Mouse (Mus musculus): ENCODE data around the gene Ptpn13. TPM values are rescaled to one million over a fixed set of nuclear protein-coding genes. Genes with fewer than 3 reads are reported as not detected.

Gene Ptpn13
- polyA plus RNA-seq, 1 experiment from 2014 or later, result 14.9 TPM

- H3K4me1 ChIP-seq (replicated peaks; ENCODE audit: control insufficient read depth, insufficient read depth, low read length), result peaks cover 5% of the 10 kb centered on the region
- H3K36me3 ChIP-seq (ENCODE audit: control insufficient read depth, insufficient read depth, low read length), result no peaks in the 10 kb centered on the region
- no peak for ATAC-seq (ENCODE audit: low read depth)
- no peak overlapping the region for H3K4me2 ChIP-seq (ENCODE audit: low read depth, low read length)
- no peak overlapping the region for H3K9ac ChIP-seq (ENCODE audit: low read length)
- H3K27ac ChIP-seq (ENCODE audit: low read length), result no peak overlapping the region
- 71% methylated on average over 10 of the region's 10 CpGs for WGBS
- no peaks in the 10 kb centered on the region for H3K27me3 ChIP-seq (ENCODE audit: control insufficient read depth, insufficient read depth, low read depth, low read length)
- no peaks in the 10 kb centered on the region for H3K9me3 ChIP-seq (ENCODE audit: control insufficient read depth, low read length)
- no peak overlapping the region for H3K4me3 ChIP-seq (ENCODE audit: low read length)
Measured at GRCm38 (mm10) chr5:103463661-103464219, 38.7 kb downstream of the Ptpn13 start.

GRCm38 (mm10) chr5:103464329-103464728, 39.3 kb downstream of the Ptpn13 start:
- Histone ChIP-seq H3K27ac (ENCODE audit: low read length) (no peak overlapping the region), H3K36me3 (ENCODE audit: control insufficient read depth, insufficient read depth, low read length) (no peaks in the 10 kb centered on the region), H3K9me3 (ENCODE audit: control insufficient read depth, low read length) (no peaks in the 10 kb centered on the region), H3K9ac (ENCODE audit: low read length) (no peak overlapping the region), H3K4me3 (ENCODE audit: low read length) (no peak overlapping the region), H3K4me2 (ENCODE audit: low read depth, low read length) (no peak overlapping the region), H3K4me1 (replicated peaks; ENCODE audit: control insufficient read depth, insufficient read depth, low read length) (no peaks in the 10 kb centered on the region; the same call in 1 of the 2 replicates), H3K27me3 (ENCODE audit: control insufficient read depth, insufficient read depth, low read depth, low read length) (no peaks in the 10 kb centered on the region)
- no peak for ATAC-seq (ENCODE audit: low read depth)
- 74% methylated on average over 4 of the region's 4 CpGs for WGBS

- Histone ChIP-seq H3K4me2 (ENCODE audit: low read depth, low read length) (no peak overlapping the region), H3K9me3 (ENCODE audit: control insufficient read depth, low read length) (no peaks in the 10 kb centered on the region), H3K27me3 (ENCODE audit: control insufficient read depth, insufficient read depth, low read depth, low read length) (no peaks in the 10 kb centered on the region), H3K4me3 (ENCODE audit: low read length) (no peak overlapping the region), H3K4me1 (replicated peaks; ENCODE audit: control insufficient read depth, insufficient read depth, low read length) (no peaks in the 10 kb centered on the region), H3K27ac (ENCODE audit: low read length) (no peak overlapping the region), H3K9ac (ENCODE audit: low read length) (no peak overlapping the region), H3K36me3 (ENCODE audit: control insufficient read depth, insufficient read depth, low read length) (no peaks in the 10 kb centered on the region)
- WGBS, result 79% methylated on average over 10 of the region's 10 CpGs
- no peak for ATAC-seq (ENCODE audit: low read depth)
Measured at GRCm38 (mm10) chr5:103464771-103465170, 39.8 kb downstream of the Ptpn13 start.

GRCm38 (mm10) chr5:103472670-103473069, 47.7 kb downstream of the Ptpn13 start:
- no peaks in the 10 kb centered on the region for H3K27me3 ChIP-seq (ENCODE audit: control insufficient read depth, insufficient read depth, low read depth, low read length)
- H3K27ac ChIP-seq (ENCODE audit: low read length), result no peak overlapping the region
- no peaks in the 10 kb centered on the region for H3K4me1 ChIP-seq (replicated peaks; ENCODE audit: control insufficient read depth, insufficient read depth, low read length)
- H3K4me2 ChIP-seq (ENCODE audit: low read depth, low read length), result no peak overlapping the region
- no peaks in the 10 kb centered on the region for H3K9me3 ChIP-seq (ENCODE audit: control insufficient read depth, low read length)
- H3K9ac ChIP-seq (ENCODE audit: low read length), result no peak overlapping the region
- ATAC-seq (ENCODE audit: low read depth), result no peak
- H3K36me3 ChIP-seq (ENCODE audit: control insufficient read depth, insufficient read depth, low read length), result no peaks in the 10 kb centered on the region
- WGBS, result 44% methylated on average over 5 of the region's 5 CpGs
- H3K4me3 ChIP-seq (ENCODE audit: low read length), result no peak overlapping the region

- Histone ChIP-seq H3K4me2 (ENCODE audit: low read depth, low read length) (no peak overlapping the region), H3K9me3 (ENCODE audit: control insufficient read depth, low read length) (no peaks in the 10 kb centered on the region), H3K36me3 (ENCODE audit: control insufficient read depth, insufficient read depth, low read length) (no peaks in the 10 kb centered on the region), H3K4me3 (ENCODE audit: low read length) (no peak overlapping the region), H3K4me1 (replicated peaks; ENCODE audit: control insufficient read depth, insufficient read depth, low read length) (no peaks in the 10 kb centered on the region), H3K9ac (ENCODE audit: low read length) (no peak overlapping the region), H3K27me3 (ENCODE audit: control insufficient read depth, insufficient read depth, low read depth, low read length) (no peaks in the 10 kb centered on the region), H3K27ac (ENCODE audit: low read length) (no peak overlapping the region)
- 79% methylated on average over 11 of the region's 11 CpGs for WGBS
- no peak for ATAC-seq (ENCODE audit: low read depth)
Measured at GRCm38 (mm10) chr5:103473467-103474096, 48.6 kb downstream of the Ptpn13 start.

GRCm38 (mm10) chr5:103474259-103474658, 49.3 kb downstream of the Ptpn13 start:
- Histone ChIP-seq H3K36me3 (ENCODE audit: control insufficient read depth, insufficient read depth, low read length) (no peaks in the 10 kb centered on the region), H3K4me3 (ENCODE audit: low read length) (no peak overlapping the region), H3K4me1 (replicated peaks; ENCODE audit: control insufficient read depth, insufficient read depth, low read length) (no peaks in the 10 kb centered on the region), H3K4me2 (ENCODE audit: low read depth, low read length) (no peak overlapping the region), H3K9me3 (ENCODE audit: control insufficient read depth, low read length) (no peaks in the 10 kb centered on the region), H3K9ac (ENCODE audit: low read length) (no peak overlapping the region), H3K27ac (ENCODE audit: low read length) (no peak overlapping the region), H3K27me3 (ENCODE audit: control insufficient read depth, insufficient read depth, low read depth, low read length) (no peaks in the 10 kb centered on the region)
- no peak for ATAC-seq (ENCODE audit: low read depth)
- 77% methylated on average over 4 of the region's 4 CpGs for WGBS

GRCm38 (mm10) chr5:103475503-103475902, 50.5 kb downstream of the Ptpn13 start:
- no peak overlapping the region for H3K4me3 ChIP-seq (ENCODE audit: low read length)
- no peak overlapping the region for H3K9ac ChIP-seq (ENCODE audit: low read length)
- 79% methylated on average over 5 of the region's 5 CpGs for WGBS
- no peak overlapping the region for H3K4me2 ChIP-seq (ENCODE audit: low read depth, low read length)
- ATAC-seq (ENCODE audit: low read depth), result no peak
- no peaks in the 10 kb centered on the region for H3K9me3 ChIP-seq (ENCODE audit: control insufficient read depth, low read length)
- no peaks in the 10 kb centered on the region for H3K27me3 ChIP-seq (ENCODE audit: control insufficient read depth, insufficient read depth, low read depth, low read length)
- H3K27ac ChIP-seq (ENCODE audit: low read length), result no peak overlapping the region
- 0 out of 2 replicates have a peak, but pooled peaks cover 2% of the 10 kb centered on the region for H3K36me3 ChIP-seq (ENCODE audit: control insufficient read depth, insufficient read depth, low read length)
- no peaks in the 10 kb centered on the region for H3K4me1 ChIP-seq (replicated peaks; ENCODE audit: control insufficient read depth, insufficient read depth, low read length)

GRCm38 (mm10) chr5:103479503-103479902, 54.5 kb downstream of the Ptpn13 start:
- Histone ChIP-seq H3K27me3 (ENCODE audit: control insufficient read depth, insufficient read depth, low read depth, low read length) (no peaks in the 10 kb centered on the region), H3K36me3 (ENCODE audit: control insufficient read depth, insufficient read depth, low read length) (0 out of 2 replicates have a peak, but pooled peaks cover 2% of the 10 kb centered on the region), H3K9me3 (ENCODE audit: control insufficient read depth, low read length) (no peaks in the 10 kb centered on the region), H3K4me1 (replicated peaks; ENCODE audit: control insufficient read depth, insufficient read depth, low read length) (no peaks in the 10 kb centered on the region), H3K27ac (ENCODE audit: low read length) (no peak overlapping the region), H3K9ac (ENCODE audit: low read length) (no peak overlapping the region), H3K4me2 (ENCODE audit: low read depth, low read length) (no peak overlapping the region), H3K4me3 (ENCODE audit: low read length) (no peak overlapping the region)
- no peak for ATAC-seq (ENCODE audit: low read depth)
- WGBS, result 69% methylated on average over 5 of the region's 5 CpGs

GRCm38 (mm10) chr5:103481222-103481621, 56.2 kb downstream of the Ptpn13 start:
- no peak overlapping the region for H3K4me2 ChIP-seq (ENCODE audit: low read depth, low read length)
- H3K9ac ChIP-seq (ENCODE audit: low read length), result no peak overlapping the region
- 89% methylated on average over 2 of the region's 2 CpGs for WGBS
- H3K4me3 ChIP-seq (ENCODE audit: low read length), result no peak overlapping the region
- no peaks in the 10 kb centered on the region for H3K9me3 ChIP-seq (ENCODE audit: control insufficient read depth, low read length)
- no peaks in the 10 kb centered on the region for H3K4me1 ChIP-seq (replicated peaks; ENCODE audit: control insufficient read depth, insufficient read depth, low read length)
- no peak for ATAC-seq (ENCODE audit: low read depth)
- no peak overlapping the region for H3K27ac ChIP-seq (ENCODE audit: low read length)
- H3K36me3 ChIP-seq (ENCODE audit: control insufficient read depth, insufficient read depth, low read length), result 0 out of 2 replicates have a peak, but pooled peaks cover 2% of the 10 kb centered on the region
- no peaks in the 10 kb centered on the region for H3K27me3 ChIP-seq (ENCODE audit: control insufficient read depth, insufficient read depth, low read depth, low read length)
